Mouse (Mus musculus) heart, adult 2 months (tissue): ENCODE results near the gene Nrp2.
A peak's percentile ranks its signal among the peaks of the same experiment; 100 is the strongest.

Experiments
- CTCF ChIP-seq: fragments of 200-600 bp; IDR thresholded peaks from 2 replicates; pipeline ENCODE4 v1.8.1; 2022; ENCODE audit warnings: antibody characterized with exemption, mild to moderate bottlenecking, moderate library complexity
- POLR2A ChIP-seq: fragments of 200-500 bp; IDR thresholded peaks from 2 replicates; pipeline ENCODE4 v1.6.1; 2011; ENCODE audit warnings: mild to moderate bottlenecking, low read depth, low read length, control low read depth; ENCODE audit not compliant: insufficient read depth

DNA sequence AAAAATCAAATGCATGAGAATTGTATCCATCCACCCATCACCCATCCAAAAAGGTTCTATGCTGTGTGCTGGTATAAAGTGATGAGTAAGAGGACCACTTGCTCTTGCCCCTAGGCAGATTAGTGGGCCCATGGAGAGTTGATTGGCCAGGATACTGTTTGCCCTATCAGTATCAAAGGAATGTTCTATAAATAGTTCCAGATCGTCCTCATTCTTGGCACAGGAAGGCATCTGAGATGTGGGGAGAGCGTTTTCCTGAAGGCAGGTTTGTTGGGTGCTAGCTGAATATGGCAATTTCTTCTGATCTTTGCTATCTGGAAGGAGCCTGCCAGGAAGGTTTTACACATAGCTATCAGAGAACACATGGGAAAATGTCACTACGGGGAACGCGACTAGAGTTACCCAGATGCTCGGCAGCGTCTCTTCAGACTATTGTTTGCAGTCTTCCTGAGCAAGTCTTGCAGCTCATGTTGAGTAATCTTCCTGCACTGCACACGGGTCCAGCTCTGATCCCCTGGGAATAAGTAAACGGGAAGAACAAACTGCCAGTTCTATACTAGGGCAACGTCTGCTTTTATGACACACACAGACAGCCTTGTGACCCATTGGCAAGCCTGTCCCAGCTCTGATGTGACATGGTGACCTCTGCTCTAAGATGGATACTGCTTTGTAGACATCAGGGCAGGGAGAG, 44.5 kb downstream of the Nrp2 start:
- TF ChIP-seq POLR2A = peak; percentile 21; the same call in 1 of the 2 replicates
- no peak for TF ChIP-seq CTCF
